Mouse (Mus musculus) ES-E14 (cell line): ENCODE data around the gene Tnfrsf1a. TPM values are rescaled to one million over a fixed set of nuclear protein-coding genes. Genes with fewer than 3 reads are reported as not detected.

ENCODE experiments used
- DNase-seq: peaks from one replicate; pipeline ENCODE4 v3.0.0-alpha.2; 2013; ENCODE audit warnings: low read depth, low spot score
- H3K27ac ChIP-seq: 2 replicates; pipeline ENCODE4 v1.5.1; 2012; ENCODE audit warnings: low read depth, mild to moderate bottlenecking, low read length, moderate library complexity, mixed read lengths; ENCODE audit not compliant: poor library complexity, insufficient read depth, severe bottlenecking
- H3K36me3 ChIP-seq: 2 replicates; pipeline ENCODE4 v1.6.1; 2012; ENCODE audit warnings: mild to moderate bottlenecking, low read length, moderate library complexity, mixed read lengths; ENCODE audit not compliant: control insufficient read depth, poor library complexity, insufficient read depth, severe bottlenecking
- H3K4me1 ChIP-seq, 2 experiments: fragments of 150-350 bp in 1 of 2; sonication (generic) in 1 of 2; 2 replicates each; pipeline ENCODE4 v1.6.1; 2012; ENCODE audit warnings: low read length in 2 of 2, mild to moderate bottlenecking in 1 of 2, mixed read lengths in 1 of 2; ENCODE audit not compliant: control insufficient read depth in 2 of 2, insufficient read depth in 2 of 2, poor library complexity in 1 of 2
- H3K4me3 ChIP-seq, 2 experiments: fragments of 150-350 bp in 1 of 2; sonication (generic) in 1 of 2; 2 replicates each; pipeline ENCODE4 v1.5.1; 2012; ENCODE audit warnings: low read length in 2 of 2, low read depth in 1 of 2, mild to moderate bottlenecking in 1 of 2, mixed read lengths in 1 of 2; ENCODE audit not compliant: insufficient read depth in 1 of 2, poor library complexity in 1 of 2, severe bottlenecking in 1 of 2
- H3K9ac ChIP-seq: 2 replicates; pipeline ENCODE4 v1.6.1; 2012; ENCODE audit warnings: low read depth, mild to moderate bottlenecking, low read length, mixed read lengths; ENCODE audit not compliant: poor library complexity, insufficient read depth, severe bottlenecking
- H3K9me3 ChIP-seq: fragments of 150-350 bp; sonication (generic); 2 replicates; pipeline ENCODE4 v1.6.1; 2012; ENCODE audit warnings: low read depth, mild to moderate bottlenecking, low read length; ENCODE audit not compliant: control insufficient read depth, insufficient read depth
- CHD2 ChIP-seq: IDR thresholded peaks from 2 replicates; pipeline ENCODE4 v1.6.1; 2014; ENCODE audit warnings: mild to moderate bottlenecking, low read depth, low read length, inconsistent platforms
- HCFC1 ChIP-seq: IDR thresholded peaks from 2 replicates; pipeline ENCODE4 v1.6.1; 2012; ENCODE audit warnings: low read length, inconsistent platforms, borderline replicate concordance; ENCODE audit not compliant: insufficient read depth
- MAFK ChIP-seq: IDR thresholded peaks from 2 replicates; pipeline ENCODE4 v1.6.1; 2014; ENCODE audit warnings: mild to moderate bottlenecking, low read depth, low read length, inconsistent platforms; ENCODE audit not compliant: insufficient read depth
- ZC3H11A ChIP-seq: IDR thresholded peaks from 2 replicates; pipeline ENCODE4 v1.6.1; 2012; ENCODE audit warnings: low read depth, mild to moderate bottlenecking, inconsistent platforms, low read length, borderline replicate concordance
- ZNF384 ChIP-seq: IDR thresholded peaks from 2 replicates; pipeline ENCODE4 v1.6.1; 2012; ENCODE audit warnings: low read depth, low read length, inconsistent platforms
- in situ Hi-C, 2 experiments: fragments of 600-800 bp; cut with MboI; formaldehyde crosslinking; loops; one replicate each; pipeline ENCODE4 v1.15.1; 2025; ENCODE audit warnings: low sequenced_read_pairs in 2 of 2, inconsistent platforms in 1 of 2; ENCODE audit not compliant: unreplicated experiment in 2 of 2
- total RNA-seq: library from RNA; depleted of rRNA; stranded (reverse); fragments of 300-350 nt; gene quantifications from 2 replicates; pipeline ENCODE4 v1.2.3, GENCODE M21; 2012

The Tnfrsf1a gene
- total RNA-seq, 1 experiment: 7.7 TPM

GRCm38 (mm10) chr6:125330626-125331326 lies 18.4 kb upstream of the Tnfrsf1a start:
- in situ Hi-C loops: no loop called here
- TF ChIP-seq ZNF384 (no peak), HCFC1 (no peak), CHD2 (no peak), MAFK (no peak), ZC3H11A (no peak)
- peak overlapping the region; percentile 37 for H3K9ac ChIP-seq
- H3K9me3 ChIP-seq: no peaks in the 10 kb centered on the region
- H3K27ac ChIP-seq: no peak overlapping the region
- peak overlapping the region; percentile 64 to 65 for H3K4me3 ChIP-seq
- H3K4me1 ChIP-seq: peaks cover 0 to 8% of the 10 kb centered on the region in 2 experiments; a peak in 1 of 4 replicates
- no peaks in the 10 kb centered on the region for H3K36me3 ChIP-seq
- DNase-seq: no peak

DNA sequence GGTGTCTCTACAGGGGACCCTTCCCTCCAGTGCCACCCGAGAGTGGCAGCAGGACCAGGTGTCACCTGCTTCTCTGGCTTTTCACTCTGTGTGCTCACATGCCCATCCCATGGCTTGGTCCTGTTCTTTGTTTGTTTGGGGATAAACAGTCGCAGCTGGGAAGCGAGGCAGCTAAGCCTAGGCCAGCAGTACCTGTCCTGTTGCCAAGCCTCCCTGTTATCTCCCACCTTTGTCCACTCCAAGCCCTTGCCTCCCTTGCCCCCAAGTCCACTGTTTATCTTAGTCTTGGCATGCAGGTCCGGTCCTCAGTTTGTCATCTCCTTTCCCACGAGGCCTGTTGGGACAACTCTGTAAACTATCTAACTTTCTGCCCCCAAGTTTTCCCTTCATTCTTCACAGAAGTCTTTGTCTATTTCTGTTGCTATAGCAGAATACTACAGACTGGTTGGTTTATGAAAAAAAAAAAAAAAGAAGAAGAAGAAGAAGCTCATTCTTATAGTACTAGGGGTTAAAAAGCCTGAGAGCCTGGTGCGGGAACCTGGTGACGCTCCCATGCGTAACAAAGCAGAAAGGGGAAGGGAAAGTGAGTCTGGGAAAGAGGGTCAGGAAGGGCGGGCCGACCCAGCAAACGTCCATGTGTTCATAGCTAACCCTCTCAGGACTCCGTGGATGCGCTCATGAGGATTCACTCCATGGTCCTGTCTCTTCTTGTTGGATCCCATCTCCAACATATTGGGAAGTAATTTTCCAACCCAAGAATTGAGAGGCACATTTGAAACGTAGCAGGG lies 15.9 kb upstream of the Tnfrsf1a start:
- DNase-seq: no peak
- TF ChIP-seq CHD2 (no peak), ZNF384 (no peak), HCFC1 (no peak), MAFK (no peak), ZC3H11A (no peak)
- peaks cover 0 to 6% of the 10 kb centered on the region in 2 experiments; a peak in 1 of 4 replicates for H3K4me1 ChIP-seq
- in situ Hi-C loops: no loop called here
- no peak overlapping the region for H3K4me3 ChIP-seq
- no peaks in the 10 kb centered on the region for H3K9me3 ChIP-seq
- H3K9ac ChIP-seq: no peak overlapping the region
- no peak overlapping the region for H3K27ac ChIP-seq
- H3K36me3 ChIP-seq: no peaks in the 10 kb centered on the region

DNA sequence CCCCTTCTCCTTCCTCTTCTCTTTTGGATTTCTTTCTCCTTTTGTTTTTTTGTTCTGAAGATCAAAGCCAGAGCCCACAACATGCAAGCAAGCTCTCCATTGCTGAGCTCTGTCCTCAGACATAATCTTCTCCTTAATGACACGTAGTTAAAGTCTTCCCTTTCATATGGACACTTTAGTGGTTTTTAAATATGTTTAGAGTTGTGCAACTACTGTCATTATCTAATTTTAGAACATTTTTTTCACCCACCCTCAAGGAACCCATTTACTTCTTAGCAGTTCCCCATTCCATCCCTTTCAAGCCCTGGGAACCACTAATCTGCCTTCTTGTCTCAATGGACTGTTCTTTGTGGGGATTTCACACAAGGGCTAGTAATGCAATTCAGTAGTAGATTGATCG lies 14.8 kb upstream of the Tnfrsf1a start:
- DNase-seq: no peak
- in situ Hi-C loops: no loop called here
- H3K9ac ChIP-seq: no peak overlapping the region
- no peaks in the 10 kb centered on the region for H3K9me3 ChIP-seq
- no peak overlapping the region for H3K4me3 ChIP-seq
- H3K36me3 ChIP-seq: no peaks in the 10 kb centered on the region
- no peak overlapping the region for H3K27ac ChIP-seq
- 0 out of 4 replicates have a peak, but pooled peaks cover 0 to 2% of the 10 kb centered on the region in 2 experiments for H3K4me1 ChIP-seq
- no peak for TF ChIP-seq CHD2
- no peak for TF ChIP-seq MAFK
- no peak for TF ChIP-seq HCFC1
- TF ChIP-seq ZC3H11A: no peak
- no peak for TF ChIP-seq ZNF384

GRCm38 (mm10) chr6:125338791-125339660 lies 10.1 kb upstream of the Tnfrsf1a start:
- Histone ChIP-seq H3K27ac (no peak overlapping the region), H3K4me3 (no peak overlapping the region), H3K4me1 (peaks cover 0 to 3% of the 10 kb centered on the region in 2 experiments; a peak in 2 of 4 replicates), H3K9me3 (no peaks in the 10 kb centered on the region), H3K9ac (no peak overlapping the region), H3K36me3 (no peaks in the 10 kb centered on the region)
- no peak for TF ChIP-seq HCFC1
- TF ChIP-seq ZNF384: no peak
- TF ChIP-seq MAFK: no peak
- no peak for TF ChIP-seq ZC3H11A
- TF ChIP-seq CHD2: no peak
- no peak for DNase-seq
- in situ Hi-C loops: no loop called here
